Mouse (Mus musculus): ENCODE results near the gene Eno3.

Eno3 gene

DNA sequence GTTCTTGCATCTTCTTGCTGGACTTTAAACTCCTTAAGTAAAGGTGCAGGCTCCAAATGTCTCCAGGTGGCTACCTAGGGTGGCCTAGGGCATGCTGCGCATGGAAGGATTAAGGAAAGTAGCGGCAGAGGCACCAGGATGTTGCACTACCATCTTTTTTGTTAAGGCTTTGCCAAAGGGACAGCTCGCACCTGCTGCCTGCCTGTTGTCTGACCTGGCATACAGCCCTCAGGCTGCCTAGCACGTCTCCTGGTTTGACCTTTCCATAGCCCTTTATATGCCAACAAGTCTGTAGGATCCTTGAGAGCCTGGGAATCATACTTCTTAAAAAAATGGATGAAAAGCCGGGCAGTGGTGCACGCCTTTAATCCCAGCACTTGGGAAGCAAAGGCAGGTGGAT, 14.0 kb upstream of the Eno3 start:
- DNase-seq (ENCODE audit: low read depth, low spot score) = no peak

- DNase-seq (ENCODE audit: low read depth, low spot score) = no peak
These were observed 12.4 kb upstream of the Eno3 start for GRCm38 (mm10) chr11:70644564-70645103.

DNA sequence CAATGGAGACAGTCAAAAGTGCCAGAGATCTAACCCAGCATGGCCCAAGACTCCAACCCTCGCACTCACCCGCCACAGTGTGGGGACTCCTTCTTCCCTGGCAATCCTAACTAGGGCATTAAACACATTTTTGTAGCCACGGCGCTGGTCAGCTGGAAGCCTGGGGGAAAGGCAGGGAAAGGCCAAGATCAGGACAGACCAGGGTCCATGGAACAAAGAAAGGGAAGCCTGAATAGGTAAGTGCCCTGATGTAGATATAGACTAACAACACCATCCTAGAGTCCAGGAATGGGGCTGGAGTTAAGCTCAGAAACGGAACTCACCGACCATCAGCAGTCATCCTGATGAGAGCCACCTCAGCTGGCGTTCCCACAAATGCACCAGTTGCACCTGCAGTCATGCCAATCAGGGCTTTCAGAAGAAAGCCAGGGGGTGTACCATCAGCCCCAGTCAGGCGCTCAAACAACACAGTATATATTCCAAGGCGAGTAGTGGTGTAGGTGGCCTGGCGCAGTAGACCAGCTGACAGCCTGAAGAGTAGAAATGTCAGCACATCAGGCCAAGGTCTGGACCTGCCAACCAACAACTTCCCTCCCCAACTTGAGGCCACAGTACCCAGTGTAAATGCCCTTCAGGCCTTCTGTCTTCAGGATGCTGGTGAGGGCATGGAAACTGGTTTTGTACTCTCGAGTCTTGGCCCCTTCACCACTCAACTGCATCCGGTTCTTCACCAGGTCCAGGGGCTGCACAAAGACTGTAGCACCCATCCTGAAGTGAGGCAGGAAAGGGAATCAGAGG, 11.3 kb upstream of the Eno3 start:
- no peak for DNase-seq (ENCODE audit: low read depth, low spot score)

DNA sequence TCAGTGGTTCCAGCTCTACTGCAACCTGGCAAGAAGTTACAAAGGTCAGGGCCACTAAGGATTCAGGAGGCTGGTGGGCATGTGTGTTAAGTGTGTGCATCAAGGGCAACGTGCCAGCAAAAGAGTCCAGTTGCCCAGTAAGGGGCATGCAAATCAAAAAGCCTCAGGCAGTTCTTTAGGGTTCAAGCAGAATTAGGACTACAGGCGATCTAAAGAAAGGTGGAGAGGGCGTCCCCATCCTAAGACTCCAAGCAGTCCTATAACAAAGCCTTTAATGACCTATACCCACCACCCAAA, 10.8 kb upstream of the Eno3 start:
- DNase-seq (ENCODE audit: low read depth, low spot score) = no peak

DNA sequence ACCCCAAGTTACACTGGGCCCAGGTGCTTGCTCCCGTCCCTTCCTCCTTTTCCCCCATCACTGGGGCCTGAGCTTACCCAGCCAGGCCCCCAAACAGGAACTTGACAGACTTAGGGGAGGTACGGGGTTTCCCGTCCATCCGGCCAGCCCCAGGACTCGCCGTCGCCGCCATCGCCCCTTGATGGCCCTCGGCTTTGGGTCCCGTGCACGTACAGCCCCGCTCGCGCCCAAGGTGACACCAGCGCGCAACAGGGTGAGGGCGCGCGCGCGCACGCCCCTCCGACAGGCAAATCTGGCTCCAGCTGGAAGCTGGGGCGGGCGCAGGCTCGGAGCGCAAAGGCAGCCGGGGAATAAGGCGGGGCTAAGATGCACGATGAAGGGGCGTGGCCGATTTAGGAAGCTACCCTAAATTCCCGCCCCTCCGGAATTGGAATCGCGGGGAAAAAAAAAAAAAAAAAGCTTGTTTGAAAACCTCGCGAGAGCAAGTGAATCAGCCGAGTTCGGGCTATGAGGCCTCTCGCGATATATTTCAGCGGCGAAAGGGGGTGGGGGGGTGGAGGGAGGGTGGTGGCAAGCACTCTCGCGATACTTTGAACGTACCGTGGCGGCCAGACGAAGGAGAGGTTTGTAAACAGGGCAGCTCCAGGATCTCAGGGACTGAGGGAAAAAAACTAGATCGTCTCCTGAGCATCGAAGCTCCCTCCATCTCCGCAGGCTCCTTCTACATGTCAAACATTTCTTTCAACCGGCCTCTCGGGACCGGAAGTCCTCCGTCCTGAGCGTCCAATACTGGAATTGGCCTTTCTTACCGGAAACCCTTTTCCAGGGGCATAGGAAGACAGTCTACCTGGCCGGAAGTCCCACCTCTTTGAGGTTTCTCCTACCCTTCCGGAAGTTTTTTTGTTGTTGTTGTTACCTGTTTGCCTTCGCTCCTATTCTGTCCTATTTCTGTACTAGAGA, 10.0 kb upstream of the Eno3 start, which contains the start of the genes Rnf167 and Slc25a11:
Rnf167 (plus strand) TSS at position 545 of the 960 bp plus-strand sequence.
Slc25a11 (minus strand) TSS at position 789 of the 960 bp plus-strand sequence.
- DNase-seq (ENCODE audit: low read depth, low spot score) = peak; percentile 99

DNA sequence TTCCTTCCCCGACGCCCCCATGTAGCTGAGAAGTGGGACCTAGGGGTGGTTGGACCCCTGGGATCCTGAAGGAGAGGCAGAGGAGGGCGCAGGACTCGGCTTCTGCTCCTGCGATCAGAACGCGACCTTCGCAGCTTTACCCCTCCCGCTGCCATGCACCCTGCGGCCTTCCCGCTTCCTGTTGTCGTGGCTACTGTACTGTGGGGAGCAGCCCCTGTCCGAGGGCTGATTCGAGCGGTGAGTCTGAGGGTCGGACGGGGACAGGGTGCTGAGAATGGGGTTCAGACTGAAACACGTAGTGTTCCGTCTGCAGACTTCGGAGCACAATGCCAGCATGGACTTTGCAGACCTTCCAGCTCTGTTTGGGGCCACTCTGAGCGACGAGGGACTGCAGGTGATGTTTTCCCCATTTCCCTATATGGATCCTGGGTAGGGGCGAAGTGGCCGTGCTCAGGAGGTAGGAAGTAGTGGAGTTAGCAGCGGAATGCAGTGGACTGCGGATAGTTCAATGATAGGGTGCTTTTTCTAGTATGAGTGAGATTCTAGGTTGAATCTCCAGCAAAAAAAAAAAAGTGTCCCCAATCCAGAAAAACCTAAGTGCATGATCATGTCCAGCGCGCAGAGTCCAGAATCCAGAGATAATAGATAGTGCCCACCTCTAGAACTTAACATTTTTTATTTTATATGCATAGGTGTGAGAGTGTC, 9.1 kb upstream of the Eno3 start:
- DNase-seq (ENCODE audit: low read depth, low spot score) = no peak

- DNase-seq (ENCODE audit: low read depth, low spot score) = no peak
These were observed 8.5 kb upstream of the Eno3 start for GRCm38 (mm10) chr11:70648512-70648911.

DNA sequence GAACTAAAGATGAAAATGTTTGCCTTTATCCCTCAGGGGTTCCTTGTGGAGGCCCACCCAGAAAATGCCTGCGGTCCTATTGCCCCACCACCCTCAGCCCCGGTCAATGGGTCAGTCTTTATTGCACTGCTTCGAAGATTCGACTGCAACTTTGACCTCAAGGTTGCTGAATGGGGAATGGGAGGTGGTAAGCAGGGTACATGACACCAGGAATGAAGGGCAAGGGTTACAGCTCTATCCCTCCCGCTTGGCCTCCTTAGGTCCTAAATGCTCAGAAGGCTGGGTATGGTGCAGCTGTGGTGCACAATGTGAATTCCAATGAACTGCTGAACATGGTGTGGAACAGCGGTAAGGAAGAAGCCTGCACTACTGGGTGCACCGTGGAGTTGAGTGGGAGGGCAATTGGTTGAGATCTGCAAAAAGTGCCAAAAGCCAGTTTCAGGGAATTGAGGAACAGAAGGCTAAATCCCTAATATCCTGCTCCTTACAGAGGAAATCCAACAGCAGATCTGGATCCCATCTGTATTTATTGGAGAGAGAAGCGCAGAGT, 7.7 kb upstream of the Eno3 start:
- no peak for DNase-seq (ENCODE audit: low read depth, low spot score)

- DNase-seq (ENCODE audit: low read depth, low spot score) = no peak
These were observed 6.5 kb upstream of the Eno3 start for GRCm38 (mm10) chr11:70650322-70651175.

DNA sequence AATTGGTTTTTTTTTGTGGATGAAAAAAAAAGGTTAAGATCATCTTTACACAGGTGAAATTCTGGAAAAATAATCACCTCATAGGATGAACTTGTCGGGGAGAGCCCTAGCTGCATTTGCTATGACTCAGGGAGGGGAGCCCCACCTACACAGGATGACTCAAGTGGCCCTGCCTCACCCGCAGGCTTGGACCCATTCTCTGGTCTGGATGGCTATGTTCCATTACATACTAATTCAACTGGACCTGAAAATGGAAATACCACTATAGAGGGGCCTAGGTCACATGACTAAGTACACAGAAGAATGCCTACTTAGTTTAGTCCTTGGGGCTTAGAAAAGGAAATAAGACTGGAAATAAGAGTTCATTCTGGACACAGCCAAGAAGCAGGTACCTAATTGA, 5.6 kb upstream of the Eno3 start:
- DNase-seq (ENCODE audit: low read depth, low spot score) = no peak

GRCm38 (mm10) chr11:70652029-70652883, 4.7 kb upstream of the Eno3 start:
- DNase-seq (ENCODE audit: low read depth, low spot score) = no peak

DNA sequence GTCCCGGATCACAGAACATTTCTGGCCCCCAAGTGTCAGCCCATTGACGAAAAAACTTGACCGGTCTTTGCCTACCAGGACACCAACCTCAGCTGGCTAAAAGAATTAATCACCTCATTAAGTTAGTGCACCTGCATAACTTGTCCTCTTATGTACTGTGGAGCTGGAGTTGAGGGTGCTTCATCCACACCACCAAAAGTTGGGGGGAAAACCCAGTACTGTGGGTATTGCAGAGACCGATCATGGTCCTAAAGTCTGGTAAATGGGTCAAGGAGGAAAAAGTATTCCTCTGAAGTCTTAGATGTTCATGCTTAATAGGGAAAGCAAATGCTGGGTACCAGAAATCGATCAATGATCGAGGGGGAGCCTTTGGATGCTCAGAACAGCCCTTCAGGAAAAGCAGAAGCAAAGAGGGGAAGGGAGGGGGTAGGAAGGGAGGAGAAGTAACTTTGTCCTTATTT, 4.1 kb upstream of the Eno3 start:
- DNase-seq (ENCODE audit: low read depth, low spot score) = no peak

GRCm38 (mm10) chr11:70653345-70654197, 3.4 kb upstream of the Eno3 start:
- DNase-seq (ENCODE audit: low read depth, low spot score) = peak; percentile 42

DNA sequence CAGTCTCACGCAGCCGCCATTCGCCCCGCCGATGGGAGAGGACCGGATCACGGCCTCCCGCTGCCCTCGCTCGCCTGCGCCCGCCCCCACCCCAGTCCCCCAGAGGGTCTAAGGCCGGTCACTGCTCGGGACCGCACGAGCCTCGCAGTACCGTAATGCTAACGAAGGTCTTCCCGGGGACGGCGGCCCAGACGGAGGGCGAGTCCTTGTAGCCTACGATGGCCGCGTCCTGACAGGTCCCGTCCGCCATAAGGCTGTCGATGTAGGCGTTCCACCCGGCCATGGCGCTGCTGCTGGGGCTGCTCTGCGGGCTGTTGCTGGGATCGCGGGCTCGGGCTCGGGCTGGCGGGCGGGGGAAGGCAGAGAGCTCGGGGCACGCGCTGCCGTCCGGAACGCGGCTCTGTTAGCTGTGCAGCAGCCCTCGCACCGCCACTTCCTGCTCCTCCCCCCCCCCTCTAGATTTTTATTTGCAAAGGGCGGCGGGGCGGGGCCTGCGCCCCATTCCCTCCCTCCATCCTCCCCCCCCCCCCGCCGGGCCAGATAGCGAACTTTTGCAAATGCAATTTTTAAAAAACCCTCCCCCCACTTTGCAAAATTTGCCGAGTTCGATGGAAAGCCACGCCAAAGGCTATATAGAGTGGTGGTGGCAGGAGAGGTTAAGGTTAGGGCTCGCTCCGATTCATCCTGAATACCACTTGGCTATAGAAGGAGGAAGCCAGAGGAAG, 2.6 kb upstream of the Eno3 start, which contains the start of gene Pfn1:
Pfn1 (minus strand) TSS at position 447 of the 725 bp plus-strand sequence.
- peak; percentile 43 for DNase-seq (ENCODE audit: low read depth, low spot score)

- DNase-seq (ENCODE audit: low read depth, low spot score) = peak; percentile 61
These were observed 2.0 kb upstream of the Eno3 start for GRCm38 (mm10) chr11:70654923-70655570.

DNA sequence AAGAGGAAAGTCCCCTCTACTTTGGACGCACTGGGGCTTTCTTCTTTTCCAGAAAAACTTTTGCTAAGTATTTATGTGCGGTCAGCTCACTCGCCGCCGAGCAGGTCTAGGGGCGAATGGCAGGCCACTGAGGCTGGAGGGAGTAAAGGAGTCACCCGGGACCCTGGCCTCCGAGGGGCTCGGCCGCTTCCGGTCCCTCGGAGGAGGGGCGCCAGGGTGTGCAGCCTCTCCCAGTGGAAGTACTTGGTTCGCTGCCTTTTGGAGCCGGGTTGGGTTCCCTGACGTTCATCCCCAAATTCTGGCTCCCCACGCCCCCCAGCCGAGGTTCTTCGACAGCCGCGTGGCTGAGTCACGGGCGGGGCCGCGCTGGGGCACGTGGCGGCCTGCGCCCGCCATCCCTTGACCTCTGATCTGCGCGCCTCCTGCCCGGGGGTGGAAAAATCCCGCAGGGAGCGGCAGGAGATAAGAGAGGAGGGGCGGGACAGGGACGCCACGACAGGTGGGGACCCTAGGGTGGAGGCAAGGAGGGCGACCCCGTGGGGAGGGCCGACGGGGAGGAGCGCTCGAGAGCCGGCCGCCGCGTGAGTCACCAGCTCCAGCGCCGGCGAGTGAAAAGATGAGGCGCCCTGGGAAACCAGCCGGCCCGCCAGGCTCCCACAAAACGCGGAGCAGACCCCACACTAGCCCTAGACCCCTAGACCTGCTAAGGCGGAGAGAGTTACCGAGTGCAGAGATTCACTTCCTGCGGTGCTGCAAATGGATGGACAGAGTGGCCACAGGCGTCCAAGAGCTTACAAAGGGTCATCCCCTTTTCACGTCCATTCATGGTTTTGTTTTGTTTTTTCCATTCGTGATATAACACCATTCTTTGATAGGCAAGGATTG, 1.2 kb upstream of the Eno3 start:
- DNase-seq (ENCODE audit: low read depth, low spot score) = peak; percentile 57

All from WW6 (cell line).